Mouse (Mus musculus): ENCODE data around the gene Jarid2.
A peak's percentile ranks its signal among the peaks of the same experiment; 100 is the strongest.

Jarid2 gene

GRCm38 (mm10) chr13:44917202-44917601 lies 187.9 kb downstream of the Jarid2 start:
- no peak for DNase-seq (ENCODE audit: low spot score)

GRCm38 (mm10) chr13:44918269-44918668 lies 189.0 kb downstream of the Jarid2 start:
- no peak for DNase-seq (ENCODE audit: low spot score)

- DNase-seq (ENCODE audit: low spot score) = no peak
Measured at GRCm38 (mm10) chr13:44921095-44921494, 191.8 kb downstream of the Jarid2 start.

GRCm38 (mm10) chr13:44921721-44922120 lies 192.4 kb downstream of the Jarid2 start:
- no peak for DNase-seq (ENCODE audit: low spot score)

GRCm38 (mm10) chr13:44924042-44924441 lies 194.8 kb downstream of the Jarid2 start:
- no peak for DNase-seq (ENCODE audit: low spot score)

GRCm38 (mm10) chr13:44925173-44925572 lies 195.9 kb downstream of the Jarid2 start:
- no peak for DNase-seq (ENCODE audit: low spot score)

GRCm38 (mm10) chr13:44926311-44926710 lies 197.0 kb downstream of the Jarid2 start:
- no peak for DNase-seq (ENCODE audit: low spot score)

GRCm38 (mm10) chr13:44932307-44933264 lies 203.3 kb downstream of the Jarid2 start:
- no peak for DNase-seq (ENCODE audit: low spot score)

GRCm38 (mm10) chr13:44933575-44933974 lies 204.3 kb downstream of the Jarid2 start:
- no peak for DNase-seq (ENCODE audit: low spot score)

- no peak for DNase-seq (ENCODE audit: low spot score)
Measured at GRCm38 (mm10) chr13:44937681-44938080, 208.4 kb downstream of the Jarid2 start.

- DNase-seq (ENCODE audit: low spot score) = peak; percentile 49
Measured at GRCm38 (mm10) chr13:44939326-44940035, 210.2 kb downstream of the Jarid2 start.

- no peak for DNase-seq (ENCODE audit: low spot score)
Measured at GRCm38 (mm10) chr13:44943618-44944017, 214.3 kb downstream of the Jarid2 start.

GRCm38 (mm10) chr13:44946880-44947635 lies 217.8 kb downstream of the Jarid2 start:
- DNase-seq (ENCODE audit: low spot score) = no peak

GRCm38 (mm10) chr13:44948320-44949250 lies 219.3 kb downstream of the Jarid2 start:
- DNase-seq (ENCODE audit: low spot score) = no peak

GRCm38 (mm10) chr13:44952393-44953086 lies 223.3 kb downstream of the Jarid2 start:
- DNase-seq (ENCODE audit: low spot score) = peak; percentile 49

GRCm38 (mm10) chr13:44953546-44954231 lies 224.4 kb downstream of the Jarid2 start:
- DNase-seq (ENCODE audit: low spot score) = no peak

GRCm38 (mm10) chr13:44954232-44954568 lies 224.9 kb downstream of the Jarid2 start:
- no peak for DNase-seq (ENCODE audit: low spot score)

- DNase-seq (ENCODE audit: low spot score) = no peak
Measured at GRCm38 (mm10) chr13:44955781-44956180, 226.5 kb downstream of the Jarid2 start.

GRCm38 (mm10) chr13:44957049-44957448 lies 227.8 kb downstream of the Jarid2 start:
- no peak for DNase-seq (ENCODE audit: low spot score)
